Mouse (Mus musculus) C2C12 (cell line): ENCODE measurements around the gene Fgd2.

Source experiments
- CEBPB ChIP-seq: IDR thresholded peaks from one replicate; pipeline ENCODE4 v1.6.1; 2011; ENCODE audit warnings: low read depth, mild to moderate bottlenecking, control low read depth, moderate library complexity
- CTCF ChIP-seq: IDR thresholded peaks from one replicate; pipeline ENCODE4 v1.5.1; 2011; ENCODE audit not compliant: control insufficient read depth, insufficient read depth, insufficient read length
- MYOD1 ChIP-seq: IDR thresholded peaks from one replicate; pipeline ENCODE4 v1.6.1; 2011; ENCODE audit warnings: low read depth; ENCODE audit not compliant: control insufficient read depth, insufficient read length

DNA sequence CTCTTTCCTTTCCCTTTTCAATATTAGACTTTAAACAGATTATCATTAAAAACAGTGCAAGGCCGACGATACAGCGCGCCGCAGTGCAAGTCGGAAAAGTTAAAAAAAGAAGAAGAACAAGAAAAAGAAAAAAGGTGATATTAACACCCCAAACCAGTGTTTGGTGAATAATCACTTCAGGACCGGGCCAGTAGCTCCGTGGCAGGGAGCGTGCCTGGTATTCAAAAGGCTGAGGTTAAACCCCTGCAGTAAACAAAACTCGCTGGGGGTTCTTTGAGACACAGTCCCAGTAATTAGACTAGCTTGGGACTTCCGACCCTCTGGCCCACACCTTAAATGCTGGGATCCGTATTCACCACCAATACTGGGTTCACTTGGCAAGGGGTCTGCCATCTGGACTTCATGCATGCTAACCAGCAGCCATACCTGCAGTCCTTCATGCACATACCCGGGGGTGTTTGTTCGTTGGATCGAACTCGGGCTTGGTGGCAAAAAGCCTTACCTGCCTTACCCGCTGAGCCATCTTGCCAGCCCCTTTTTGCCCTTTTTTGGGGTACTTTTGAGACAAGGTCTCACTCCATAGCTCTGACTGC lies 37.8 kb downstream of the Fgd2 start:
- TF ChIP-seq CTCF (no peak), CEBPB (no peak), MYOD1 (no peak)
